Comparison of ENCODE assay signal across 37 mouse cellular contexts in genomic region chr8:105067905-105068304, GRCm38 (mm10). TPM values are rescaled to one million over a fixed set of nuclear protein-coding genes. Genes with fewer than 3 reads are reported as not detected.
"Had no signal": no experiment of that assay in that cellular context is flagged by ENCODE, and none has a peak within 500 bp of the region (broad histone marks: within the 10 kb centered on the region; RNA-seq: fewer than 3 reads in every experiment).

No protein-coding gene starts in this region.

RNA-seq across cellular contexts. Expression of gene Ces3b, which starts 15.6 kb away (rescaled TPM):
- total RNA-seq: forebrain, postnatal 0 days; gastrocnemius, adult 8-10 months; gastrocnemius, postnatal 14 days; gastrocnemius, postnatal 36 days; heart, adult 18-20 months; heart, postnatal 4 days; layer of hippocampus, adult 18-20 months; layer of hippocampus, adult 8-10 months; layer of hippocampus, postnatal 14 days; layer of hippocampus, postnatal 36 days; left cerebral cortex, adult 18-20 months; left cerebral cortex, adult 8-10 months; left cerebral cortex, postnatal 10 days; left cerebral cortex, postnatal 25 days; left cerebral cortex, postnatal 4 days had no signal
- polyA plus RNA-seq: forebrain, postnatal 0 days; heart, embryonic 10.5 days; heart, embryonic 12.5 days; hindbrain, embryonic 10.5 days; hindbrain, embryonic 12.5 days; hindbrain, embryonic 14.5 days; hindbrain, embryonic 16.5 days; inflammation-experienced regulatory T-cells, adult 6 months; intestine, embryonic 15.5 days; intestine, postnatal 0 days; kidney, embryonic 14.5 days; kidney, embryonic 16.5 days; large intestine, adult 2 months; limb, embryonic 11.5 days; limb, embryonic 13.5 days; limb, embryonic 15.5 days; liver, embryonic 11.5 days; liver, embryonic 13.5 days had no signal

RNA-seq across cellular contexts. Expression of gene Ces3a, which starts 19.5 kb away (rescaled TPM):
- total RNA-seq: forebrain, postnatal 0 days; gastrocnemius, adult 8-10 months; gastrocnemius, postnatal 14 days; heart, adult 18-20 months; heart, postnatal 10 days; heart, postnatal 25 days; heart, postnatal 4 days; layer of hippocampus, adult 18-20 months; layer of hippocampus, adult 8-10 months; layer of hippocampus, postnatal 14 days; layer of hippocampus, postnatal 36 days; left cerebral cortex, adult 18-20 months; left cerebral cortex, adult 8-10 months; left cerebral cortex, postnatal 10 days; left cerebral cortex, postnatal 25 days; left cerebral cortex, postnatal 4 days had no signal
- polyA plus RNA-seq: forebrain, postnatal 0 days; gonadal fat pad, adult 2 months; heart, embryonic 10.5 days; heart, embryonic 12.5 days; heart, embryonic 14.5 days; heart, embryonic 16.5 days; hindbrain, embryonic 10.5 days; hindbrain, embryonic 12.5 days; hindbrain, embryonic 14.5 days; hindbrain, embryonic 16.5 days; inflammation-experienced regulatory T-cells, adult 6 months; intestine, embryonic 15.5 days; intestine, postnatal 0 days; kidney, embryonic 14.5 days; kidney, embryonic 16.5 days; large intestine, adult 2 months; limb, embryonic 11.5 days; limb, embryonic 13.5 days; limb, embryonic 15.5 days; liver, embryonic 11.5 days had no signal
